Mouse (Mus musculus): Measurements from ENCODE around the gene Reps1.

DNA sequence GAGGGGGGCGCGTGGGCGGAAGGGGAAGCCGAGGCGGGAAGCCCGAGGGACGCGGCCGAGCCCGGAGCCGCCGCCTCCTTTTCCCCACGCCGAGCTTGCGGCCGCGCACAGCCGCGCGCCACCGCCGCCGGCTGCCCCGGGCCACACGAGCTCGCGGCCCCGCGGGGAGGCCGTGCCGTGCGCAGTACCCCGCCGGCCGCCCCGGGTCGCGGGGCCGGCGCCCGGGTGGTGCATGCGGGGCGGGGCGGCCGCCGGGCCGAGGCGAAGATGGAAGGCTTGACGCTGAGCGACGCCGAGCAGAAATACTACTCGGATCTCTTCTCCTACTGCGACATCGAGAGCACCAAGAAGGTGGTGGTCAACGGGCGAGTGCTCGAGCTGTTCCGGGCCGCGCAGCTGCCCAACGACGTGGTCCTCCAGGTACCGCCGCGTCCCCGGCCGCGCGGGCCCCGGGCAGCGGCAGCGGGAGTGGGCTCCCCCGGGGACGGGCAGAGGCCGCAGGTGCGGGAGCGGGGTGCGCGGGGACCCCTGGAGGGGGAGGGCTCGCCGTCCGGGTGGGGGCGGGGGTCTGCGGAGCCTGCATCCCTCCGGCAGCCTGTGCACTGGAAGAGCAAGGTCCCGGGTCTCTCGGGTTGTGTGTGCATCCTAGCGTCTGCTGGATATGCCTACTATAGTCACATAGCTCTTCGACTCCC, at the start of gene Reps1:
- TF ChIP-seq CTCF (IDR thresholded peaks at IDR 0.05; ENCODE audit: extremely low read depth, insufficient read depth, low read length) (no peak), POLR2A (IDR thresholded peaks at IDR 0.05; ENCODE audit: extremely low read depth, insufficient read depth, low read length) (no peak)
